Mouse (Mus musculus): ENCODE measurements at regions not wholly inside any gene's neighbourhood (a gene's known extent, or its start where the extent isn't known, plus 50 kb on each side); places are given as distances from the start of the nearest gene placed in this dataset.
"Not testable (repeated sequence)": the region's sequence is repeated elsewhere in the genome, so short reads cannot be mapped to it uniquely, and the experiment has no call there.

DNA sequence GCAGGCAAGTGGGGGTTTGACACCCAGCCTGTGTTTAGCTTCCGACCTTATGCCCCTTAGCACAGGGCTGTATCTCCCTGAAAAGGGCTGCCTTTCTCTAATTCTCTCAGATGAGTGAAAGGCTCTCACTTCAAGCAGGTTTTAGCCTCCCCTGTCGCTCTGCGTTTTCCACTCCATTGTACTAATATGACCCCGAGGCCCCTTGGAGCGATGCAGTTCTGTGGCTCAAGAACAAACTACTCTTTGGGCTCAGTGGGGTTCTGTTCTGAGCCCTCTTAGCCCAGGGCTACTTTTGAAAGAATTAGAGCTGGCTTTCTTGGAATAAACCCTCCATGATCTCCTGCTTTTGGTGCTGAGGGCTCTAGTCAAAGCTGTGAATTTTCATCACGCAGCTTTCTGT lies 53.4 kb upstream of the Castor2 start:
- no peak for DNase-seq

DNA sequence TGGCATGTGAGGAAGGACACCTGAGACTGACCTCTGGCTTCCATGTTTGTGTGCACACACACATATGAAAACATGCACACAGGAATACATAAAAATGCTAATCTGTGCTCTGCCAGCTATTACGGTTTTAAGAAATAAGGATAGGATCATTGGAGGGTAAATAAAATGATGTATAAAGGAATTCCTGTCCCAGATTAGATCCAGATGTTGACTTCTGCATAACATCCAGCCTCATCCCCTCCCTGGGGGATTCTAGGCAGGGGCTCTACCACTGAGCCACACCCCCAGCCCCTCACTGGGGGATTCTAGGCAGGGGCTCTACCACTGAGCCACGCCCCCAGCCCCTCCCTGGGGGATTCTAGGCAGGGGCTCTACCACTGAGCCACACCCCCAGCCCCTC lies 56.6 kb upstream of the Castor2 start:
- not testable (repeated sequence) for DNase-seq

DNA sequence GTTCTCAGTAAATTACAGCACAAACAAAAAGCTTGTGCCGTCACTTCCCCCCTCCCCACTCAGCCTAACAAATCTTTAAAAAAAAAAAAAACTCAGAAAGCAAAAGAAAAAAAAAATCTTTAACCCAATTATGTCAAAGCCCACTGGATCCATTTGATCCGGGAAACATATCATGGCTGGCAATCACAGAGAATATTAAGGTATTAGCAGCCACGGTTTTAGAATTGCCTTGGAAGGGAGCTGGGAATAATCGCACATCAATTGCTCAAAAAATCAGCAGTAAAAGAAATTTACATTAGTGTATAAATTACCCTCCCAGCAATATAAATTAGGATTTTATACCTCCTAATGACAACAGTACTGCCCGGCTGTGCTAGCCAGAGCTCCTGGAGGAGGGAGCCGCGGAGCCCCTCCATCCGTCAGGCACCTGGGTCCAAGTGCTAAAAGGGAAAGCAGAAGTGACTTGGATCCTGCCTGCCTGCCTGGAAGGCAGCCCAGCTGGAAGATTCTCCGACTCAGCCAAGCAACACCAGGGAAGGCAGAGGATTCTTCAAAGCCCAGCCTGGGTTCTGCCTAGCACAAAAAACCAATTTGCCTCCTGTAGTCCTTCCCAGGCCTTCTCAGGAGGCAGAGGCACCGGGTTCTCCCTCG lies 72.1 kb upstream of the Castor2 start:
- peak; percentile 73 to 85 for DNase-seq

DNA sequence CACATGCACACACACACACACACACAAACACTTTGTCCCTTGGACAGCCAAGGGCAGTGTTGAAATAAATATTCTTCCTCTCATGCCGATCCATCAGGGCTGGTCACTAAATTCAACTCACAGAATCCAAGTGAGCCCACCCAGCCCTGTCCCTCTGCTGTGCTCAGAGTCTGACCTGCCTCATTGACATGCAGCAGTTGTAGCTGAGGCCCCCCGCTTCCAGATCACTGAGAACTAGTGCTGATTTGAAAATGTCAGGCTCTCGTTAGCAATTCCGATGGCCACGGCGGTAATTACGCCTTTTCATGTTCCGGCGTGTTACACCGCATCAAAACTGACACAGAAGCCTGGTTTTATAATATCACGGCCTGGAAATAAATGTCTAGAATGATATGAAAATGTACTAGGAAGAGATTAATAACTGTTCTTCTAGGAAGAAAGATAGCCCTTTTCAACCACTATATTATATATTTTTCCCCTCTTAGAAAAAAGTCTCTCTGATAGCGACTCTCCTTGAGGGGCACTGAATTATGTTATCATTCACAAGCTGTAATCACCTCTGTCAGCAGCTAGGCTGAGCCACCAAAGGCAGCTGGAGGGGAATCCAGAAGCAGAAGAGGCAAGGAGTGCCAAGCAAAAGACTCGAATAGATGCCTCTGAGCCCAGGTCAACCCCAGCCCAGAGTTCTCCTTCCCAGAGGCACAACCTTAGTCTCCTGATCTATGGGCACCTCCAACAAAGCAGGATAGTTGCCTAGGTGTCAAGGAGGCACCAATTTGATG lies 79.7 kb upstream of the Castor2 start:
- no peak for DNase-seq

DNA sequence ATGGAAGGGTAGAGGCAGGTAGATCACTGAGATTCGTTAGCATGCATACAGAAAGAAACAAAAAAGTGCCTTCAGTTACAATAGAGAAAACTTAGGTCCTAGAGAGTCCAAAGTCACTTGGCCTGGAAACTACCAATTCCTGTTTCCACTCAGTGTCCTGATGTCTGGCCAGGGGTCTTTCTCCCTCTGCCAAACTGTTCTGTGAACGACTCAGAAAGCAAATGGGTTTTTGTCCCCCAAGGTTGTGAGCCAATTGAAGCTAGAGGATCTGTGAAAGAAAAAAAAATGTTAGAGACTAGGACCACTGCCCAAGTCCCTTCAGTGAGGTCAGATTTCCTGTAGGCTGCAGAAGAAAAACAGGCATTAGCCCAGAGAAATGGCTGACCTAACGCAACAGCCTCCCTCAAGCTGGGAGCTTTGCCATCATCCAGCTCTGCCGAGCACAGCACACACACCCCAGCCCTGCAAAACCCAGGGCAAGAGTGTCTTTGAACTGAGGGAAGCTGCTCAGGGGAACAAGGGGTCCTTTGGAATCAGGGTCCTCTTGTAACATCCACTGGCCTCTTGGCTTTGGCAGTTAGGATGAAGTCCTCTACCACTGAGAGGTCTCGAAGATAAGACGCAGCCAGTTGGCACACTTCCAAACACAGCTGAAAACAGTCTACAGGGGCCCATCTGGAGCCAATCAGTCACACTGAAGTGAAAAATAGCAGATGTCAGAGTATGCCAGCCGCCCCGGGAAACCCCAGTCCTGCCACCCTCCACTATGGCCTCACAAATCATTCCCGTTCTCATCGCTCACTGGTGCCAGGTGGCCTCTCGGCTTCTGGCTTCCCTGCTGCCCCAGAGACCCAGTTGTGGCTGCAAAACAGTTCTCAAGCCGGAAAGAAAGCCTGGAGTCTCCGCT lies 85.0 kb upstream of the Castor2 start:
- peak; percentile 74 to 78 for DNase-seq

DNA sequence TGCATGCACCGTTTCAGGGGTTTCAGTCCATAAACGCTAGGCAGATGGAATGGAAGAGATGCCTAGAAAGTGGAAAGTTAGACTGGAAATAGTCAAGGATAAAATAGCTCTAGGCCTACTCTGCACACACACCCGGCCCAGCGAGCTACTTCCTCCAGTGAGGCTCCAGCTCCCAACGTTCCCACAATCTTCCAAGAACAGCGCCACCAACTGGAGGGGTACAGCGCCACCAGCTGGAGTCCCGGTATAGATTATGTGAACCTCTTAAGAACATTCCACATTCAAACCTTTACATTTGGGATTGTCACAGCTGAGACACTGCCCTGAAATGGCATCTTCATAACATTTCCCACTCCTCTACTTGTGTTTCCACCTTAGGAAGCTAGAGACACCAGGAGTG lies 86.3 kb upstream of the Castor2 start:
- DNase-seq = peak in 1 of 2 experiments; percentile 38

DNA sequence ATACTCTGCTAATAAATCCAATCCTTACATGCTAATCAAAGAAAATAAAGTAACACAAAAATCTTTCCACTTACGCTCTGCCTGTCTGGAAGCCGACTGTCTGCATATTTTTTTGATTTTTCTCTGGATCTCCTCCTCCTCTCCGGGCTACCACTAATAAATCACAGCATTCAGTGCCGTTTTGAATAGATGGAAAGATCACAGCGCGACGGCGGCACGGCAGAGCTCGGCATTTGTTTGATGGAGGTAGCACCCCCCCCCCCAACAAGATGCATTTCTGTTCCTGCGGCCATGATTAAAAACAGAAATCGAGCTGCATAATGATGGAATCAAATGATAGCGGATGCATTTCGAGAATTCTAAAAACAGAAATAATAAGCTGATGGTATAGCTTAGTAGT lies 89.7 kb upstream of the Castor2 start:
- DNase-seq = no peak

DNA sequence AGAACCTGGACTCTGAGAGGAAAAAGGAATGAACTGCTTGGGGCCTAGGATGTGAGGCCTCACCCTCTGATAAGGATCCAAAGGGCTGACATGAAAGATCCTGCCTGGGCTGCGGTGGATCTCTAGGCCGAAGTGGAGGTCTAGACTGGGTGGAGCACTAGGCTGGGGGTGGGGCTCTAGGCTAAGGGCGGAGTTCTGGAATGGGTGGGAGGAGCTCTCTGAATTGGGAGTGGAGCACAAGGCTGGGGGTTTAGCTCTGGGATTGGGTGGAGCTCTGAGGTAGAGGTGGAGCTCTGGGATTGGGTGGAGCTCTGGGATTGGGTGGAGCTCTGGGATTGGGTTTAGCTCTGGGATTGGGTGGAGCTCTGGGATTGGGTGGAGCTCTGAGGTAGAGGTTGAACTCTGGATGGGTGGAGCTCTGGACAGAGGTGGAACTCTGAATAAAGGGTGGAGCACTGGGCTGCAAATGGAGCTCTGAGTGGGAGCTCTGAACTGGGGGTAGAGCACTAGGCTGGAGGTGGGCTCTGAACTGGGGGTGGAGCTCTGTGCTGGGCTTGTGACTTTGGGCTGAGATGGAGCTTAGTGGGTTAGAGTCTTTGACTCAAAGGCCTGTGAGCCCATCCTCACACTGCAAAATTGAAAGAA lies 92.3 kb upstream of the Castor2 start:
- no peak for DNase-seq

DNA sequence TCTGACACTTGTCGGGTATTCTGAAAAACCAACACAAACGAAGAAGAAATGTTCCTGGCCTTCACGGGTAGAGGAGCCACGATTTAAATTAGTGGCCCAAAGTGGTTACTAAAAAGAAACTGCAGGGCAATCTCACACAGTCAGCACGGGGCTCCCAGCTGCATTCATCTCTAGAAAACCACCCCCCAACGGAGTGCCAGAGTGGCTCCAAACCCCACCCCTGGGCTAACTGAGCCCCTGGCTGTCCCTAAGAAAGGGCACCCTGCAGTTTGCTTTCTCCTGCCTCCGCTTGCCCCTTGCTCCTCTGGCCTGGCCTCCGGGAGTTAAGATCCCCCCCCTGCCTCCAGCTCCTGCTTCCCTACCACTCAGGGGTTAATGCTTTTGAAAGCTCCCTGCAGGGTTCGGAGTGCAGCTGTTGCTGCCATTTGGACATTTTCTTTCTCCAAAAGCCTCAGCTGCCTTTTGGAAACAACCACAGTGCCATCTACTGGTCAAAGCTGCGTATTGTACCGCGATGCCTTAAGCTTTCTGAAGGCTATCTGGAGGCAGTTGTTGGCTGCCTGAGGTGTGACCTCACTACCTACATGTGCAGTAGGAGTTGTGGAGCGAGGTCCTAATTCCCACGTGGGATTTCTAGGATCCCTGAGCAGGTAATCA lies 92.9 kb upstream of the Castor2 start:
- peak; percentile 94 to 95 for DNase-seq

DNA sequence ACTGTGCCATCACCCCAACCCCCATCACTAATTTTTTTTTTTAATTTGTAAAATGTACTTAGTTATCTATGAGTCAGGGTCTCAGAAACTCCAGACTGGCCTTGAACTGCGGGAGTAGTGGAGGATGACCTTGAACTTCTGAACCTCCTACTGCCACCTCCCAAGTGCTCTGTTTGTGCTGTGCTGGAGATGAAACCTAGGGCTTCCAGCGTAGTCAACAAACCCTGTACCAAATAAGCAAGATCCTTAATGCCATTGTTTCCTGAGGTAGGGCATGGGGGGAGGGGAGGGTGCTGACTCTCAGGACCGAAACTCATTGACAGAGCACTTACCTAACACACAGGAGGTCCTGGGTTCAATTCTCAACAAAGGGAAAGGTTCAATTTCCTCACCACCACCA lies 93.5 kb upstream of the Castor2 start:
- peak; percentile 41 to 49 for DNase-seq

DNA sequence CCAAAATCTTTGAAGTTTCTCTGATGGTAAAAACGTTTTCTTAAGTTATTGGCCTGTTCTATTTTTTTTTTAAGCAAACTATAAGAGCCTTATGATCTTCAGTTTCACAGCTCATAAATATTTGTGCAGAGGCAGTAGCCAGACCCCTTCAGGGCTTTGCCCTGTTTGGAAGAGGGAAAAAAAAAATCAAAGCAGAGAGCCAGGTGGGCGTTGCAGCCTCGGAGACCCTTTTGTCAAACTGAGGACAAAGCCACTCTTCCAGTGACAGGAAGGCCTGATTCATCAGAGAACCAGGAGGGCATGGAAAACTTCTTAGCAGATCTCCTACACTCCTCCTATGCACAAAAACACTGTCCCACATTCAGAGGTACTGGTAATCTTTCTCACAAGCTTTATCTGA lies 99.4 kb upstream of the Castor2 start:
- peak in 1 of 2 experiments; percentile 42 for DNase-seq

DNA sequence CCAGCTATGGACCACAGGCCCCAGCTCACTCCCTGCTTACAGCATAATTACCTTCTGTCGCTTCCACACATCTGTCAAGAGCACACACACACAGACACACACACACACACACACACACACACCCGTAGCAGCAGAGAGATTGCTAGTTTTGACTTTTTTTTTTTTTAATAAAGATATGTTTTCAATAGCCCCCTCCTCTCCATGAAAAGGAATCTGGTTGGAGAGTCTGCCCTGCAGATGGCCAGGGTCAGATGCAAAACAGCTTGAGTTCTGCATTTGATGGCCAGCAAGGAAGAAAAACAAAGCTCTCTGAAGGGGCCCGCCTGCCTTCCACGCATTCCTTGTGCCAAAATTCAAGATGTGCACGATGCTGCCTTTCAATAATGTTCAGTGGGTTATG lies 99.8 kb upstream of the Castor2 start:
- peak; percentile 56 to 68 for DNase-seq

DNA sequence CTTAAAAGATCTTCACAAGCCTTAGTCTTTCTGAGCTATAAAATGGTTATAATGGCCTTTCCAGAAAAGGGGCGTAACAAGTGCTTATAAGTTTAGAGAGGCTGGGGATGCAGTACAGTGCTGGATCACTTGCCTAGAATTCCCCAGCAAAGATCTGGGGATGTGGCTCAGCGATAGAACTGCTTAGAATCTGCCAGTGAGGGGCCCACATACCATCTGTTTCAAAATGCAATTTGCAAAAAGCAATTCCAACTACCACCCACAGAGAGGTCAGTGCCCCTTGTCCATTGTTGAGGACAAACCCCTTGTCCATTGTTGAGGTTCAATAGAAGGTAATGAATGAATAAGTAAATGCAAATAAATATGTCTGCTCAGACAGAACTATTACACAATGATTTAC lies 107.5 kb upstream of the Castor2 start:
- DNase-seq = no peak

DNA sequence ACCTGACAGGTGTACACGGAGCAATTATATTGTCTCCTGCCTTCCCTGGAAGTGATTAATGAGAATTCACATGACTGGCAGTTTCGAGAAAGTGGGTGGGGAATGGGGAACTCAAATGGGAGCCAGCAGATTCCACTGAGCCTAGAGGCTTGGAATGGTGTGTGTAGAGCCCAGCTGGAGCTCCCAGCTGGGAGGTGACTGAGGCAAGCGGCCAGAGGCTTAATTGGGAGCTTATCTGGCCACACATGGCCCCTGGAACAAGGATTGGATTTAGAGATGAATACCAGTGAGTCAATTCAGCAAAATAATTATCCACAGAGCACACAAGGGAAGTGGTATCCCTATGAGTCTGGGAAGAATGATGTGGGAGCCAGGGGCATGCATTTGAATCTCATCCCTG lies 108.0 kb upstream of the Castor2 start:
- peak; percentile 37 to 50 for DNase-seq

DNA sequence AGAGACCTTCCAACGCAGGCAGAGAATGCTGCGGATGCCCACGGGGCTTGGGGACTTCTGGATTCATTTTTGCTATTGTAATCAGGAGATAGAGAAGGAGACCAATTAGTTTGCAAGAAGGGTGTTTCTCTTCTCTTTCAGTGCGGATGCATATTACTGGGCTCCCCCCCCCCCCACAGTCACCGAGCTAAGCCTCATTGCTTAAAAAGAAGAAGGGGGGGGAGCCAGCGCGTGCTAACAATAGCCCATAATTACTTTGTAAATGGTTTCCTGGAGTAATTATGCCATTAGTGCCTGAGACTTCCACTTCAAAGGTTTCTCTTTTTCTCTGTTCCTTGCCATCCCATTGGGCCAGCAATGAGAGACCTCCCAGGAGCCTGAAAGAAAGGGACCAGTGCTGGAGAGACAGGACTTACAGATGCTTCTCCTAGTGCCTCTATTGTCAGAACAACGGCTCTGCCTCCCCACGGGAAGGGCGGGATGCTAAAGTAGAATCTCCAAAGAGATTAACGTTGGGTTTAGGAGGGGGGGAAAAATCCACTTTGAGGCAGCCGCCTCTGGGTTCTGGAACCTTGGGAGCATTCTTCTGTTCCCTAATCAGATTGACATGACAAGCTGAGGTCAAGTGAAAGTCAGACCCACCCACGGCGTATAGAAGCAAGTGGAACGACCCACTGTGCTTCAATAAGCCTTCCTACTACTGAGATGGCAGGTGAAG lies 116.1 kb upstream of the Castor2 start:
- no peak for DNase-seq

DNA sequence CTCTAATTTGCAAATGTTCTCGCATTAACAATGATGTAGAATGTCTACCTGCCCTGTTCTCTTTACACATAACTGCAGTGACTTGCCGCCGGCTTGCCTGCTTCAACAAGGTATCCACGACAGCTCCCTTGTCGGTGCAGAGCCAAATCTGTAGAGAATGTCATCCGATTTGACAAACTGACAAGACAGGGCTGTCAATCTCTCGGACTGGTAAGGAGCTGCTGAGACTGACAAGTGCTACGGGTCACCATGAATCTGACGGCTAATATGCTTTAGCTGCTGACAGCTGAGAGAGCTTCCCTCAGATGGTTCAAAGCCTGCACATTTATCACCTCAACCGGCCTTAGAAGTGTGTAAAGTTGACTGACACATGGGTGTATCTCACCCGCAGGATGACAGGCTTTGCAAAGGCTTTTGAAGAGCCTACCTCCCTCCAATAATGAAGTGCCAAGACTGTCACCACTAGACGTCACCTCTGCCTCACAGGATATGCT lies 129.0 kb upstream of the Castor2 start:
- no peak for DNase-seq

DNA sequence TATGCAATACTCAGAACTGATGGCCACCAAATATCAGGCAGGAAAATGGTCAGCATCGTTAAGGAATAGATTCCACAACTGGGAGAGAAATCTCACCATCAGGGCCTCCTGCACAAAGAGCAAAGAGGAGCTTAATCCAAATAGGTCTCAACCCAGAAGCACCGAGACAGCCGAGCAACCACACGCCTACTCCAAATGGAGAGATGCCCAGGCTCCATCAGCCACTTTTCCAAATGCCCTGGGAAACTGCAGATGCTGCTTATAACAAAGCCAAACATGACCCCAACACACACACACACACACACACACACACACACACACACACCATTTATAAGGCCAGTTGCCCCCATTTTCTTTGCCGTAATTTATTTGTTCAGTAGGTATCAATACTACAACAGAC lies 136.2 kb upstream of the Castor2 start:
- DNase-seq = peak; percentile 57 to 65

DNA sequence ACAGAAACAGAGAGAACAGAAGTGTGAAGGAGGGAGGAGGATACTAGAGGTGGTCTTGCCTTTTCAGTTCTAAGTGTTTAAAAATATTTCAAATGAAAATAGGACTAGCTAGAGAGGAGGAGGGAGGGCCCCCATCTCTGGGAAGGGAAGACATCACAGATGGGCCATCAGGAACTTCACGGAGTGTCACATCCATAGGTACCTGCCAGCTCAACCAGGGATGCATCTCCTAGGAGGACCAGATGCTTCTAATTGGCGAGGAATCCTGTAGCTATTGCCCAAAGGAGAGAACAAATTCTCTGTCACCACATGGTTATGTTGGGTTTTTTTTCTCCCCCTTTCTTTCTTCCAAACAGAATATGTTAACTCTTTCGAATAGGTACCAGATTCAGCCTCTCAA lies 158.7 kb upstream of the Castor2 start:
- DNase-seq = peak; percentile 77 to 87

DNA sequence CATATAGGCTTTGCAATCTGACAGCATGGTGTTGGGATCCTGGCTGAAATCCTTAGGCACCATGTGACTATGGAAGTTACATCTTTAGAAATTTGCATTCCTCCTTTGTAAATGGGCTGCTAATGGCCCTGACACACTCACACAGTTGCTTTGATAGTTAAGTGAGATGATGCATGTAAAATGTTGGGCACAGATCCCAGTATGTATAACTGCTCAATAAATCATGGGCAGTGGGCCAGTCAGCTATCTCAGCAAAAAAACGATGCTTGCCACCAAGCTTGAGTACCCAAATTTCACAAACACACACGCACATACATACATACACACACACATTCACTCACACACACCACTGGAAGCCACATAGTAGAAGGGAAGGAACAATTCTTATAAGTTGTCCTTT lies 159.5 kb upstream of the Castor2 start:
- DNase-seq = peak; percentile 56 to 68

DNA sequence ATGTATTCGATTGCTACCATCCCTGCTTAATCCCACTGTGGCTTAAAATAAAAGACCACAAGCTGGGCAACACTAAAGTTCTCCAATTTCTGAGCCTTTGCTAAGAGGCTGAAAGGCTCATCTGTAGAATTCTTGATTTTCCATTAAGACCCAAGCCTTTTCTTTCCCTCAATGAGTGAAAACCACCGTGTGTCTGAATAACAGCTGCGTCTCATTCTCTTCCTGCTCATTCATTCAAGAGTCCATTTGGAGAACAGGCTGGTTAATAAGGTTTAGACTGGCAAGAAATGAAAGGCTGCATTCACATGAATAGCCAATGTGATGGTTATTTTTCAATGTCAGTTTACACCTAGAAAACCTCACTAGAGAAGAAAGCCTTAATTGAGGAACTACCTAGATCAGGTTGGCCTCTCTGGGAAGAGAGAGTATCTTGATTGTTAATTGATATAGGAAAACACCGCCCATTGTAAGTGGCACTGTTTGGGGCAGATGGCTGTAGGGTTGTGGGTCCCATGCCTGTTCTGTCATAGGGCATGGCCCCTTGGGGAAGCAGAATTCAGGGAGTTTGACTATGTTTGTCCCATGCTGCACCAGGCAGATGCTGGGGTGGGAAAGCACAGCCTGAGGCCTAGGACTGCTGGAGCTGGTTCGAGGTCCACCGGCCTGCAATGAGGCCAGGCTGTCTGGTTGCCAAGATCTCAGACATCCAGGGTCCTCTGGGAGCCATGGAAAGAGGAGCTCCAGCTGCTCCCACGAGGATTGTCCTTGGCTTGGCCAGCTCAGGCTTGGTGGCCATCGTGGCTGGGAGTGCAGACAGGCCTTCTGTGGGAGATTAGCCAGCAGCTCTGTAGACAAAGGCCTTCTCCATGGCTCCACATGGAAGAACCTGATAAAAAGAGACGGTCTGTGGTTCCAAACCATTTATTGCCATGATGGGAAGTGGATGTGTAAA lies 161.3 kb upstream of the Castor2 start:
- peak in 1 of 2 experiments; percentile 37 for DNase-seq
